Mouse (Mus musculus) erythroblast, embryonic 14.5 days (primary cell): ENCODE results near the gene Ctdnep1.

Experiments
- GATA1 ChIP-seq: IDR thresholded peaks from 2 replicates; pipeline ENCODE4 v1.6.1; 2012; ENCODE audit warnings: low read length, inconsistent platforms, mixed read lengths
- TAL1 ChIP-seq: IDR thresholded peaks from 3 replicates; pipeline ENCODE4 v1.6.1; 2012; ENCODE audit warnings: low read length, inconsistent platforms, mixed read lengths

GRCm38 (mm10) chr11:69956218-69956617 lies 24.7 kb upstream of the Ctdnep1 start:
- TF ChIP-seq GATA1, result no peak
- no peak for TF ChIP-seq TAL1
